Mouse (Mus musculus) liver, embryonic 16.5 days (tissue): ENCODE data around the gene Atf3. TPM values are rescaled to one million over a fixed set of nuclear protein-coding genes. Genes with fewer than 3 reads are reported as not detected.

Experiments
- ATAC-seq: fragments of 200-750 bp; cut with Nextera tagmentation; 2 replicates; pipeline ENCODE4 v1.8.0; 2017; ENCODE audit warnings: low read depth, mild to moderate bottlenecking, moderate number of reproducible peaks, moderate library complexity
- H3K27ac ChIP-seq: fragments of 300-500 bp; sonication (generic); 2 replicates; pipeline ENCODE4 v1.5.1; 2014; ENCODE audit warnings: mild to moderate bottlenecking, low read length
- H3K27me3 ChIP-seq: fragments of 300-500 bp; sonication (generic); 2 replicates; pipeline ENCODE4 v1.6.1; 2014; ENCODE audit warnings: low read depth, low read length, mixed read lengths; ENCODE audit not compliant: control insufficient read depth, insufficient read depth
- H3K36me3 ChIP-seq: fragments of 300-500 bp; sonication (generic); 2 replicates; pipeline ENCODE4 v1.6.1; 2014; ENCODE audit warnings: mild to moderate bottlenecking; ENCODE audit not compliant: control insufficient read depth, insufficient read depth
- H3K4me1 ChIP-seq: fragments of 300-500 bp; sonication (generic); 2 replicates; pipeline ENCODE4 v1.6.1; 2014; ENCODE audit warnings: low read depth, low read length, mixed read lengths; ENCODE audit not compliant: control insufficient read depth
- H3K4me2 ChIP-seq: fragments of 300-500 bp; sonication (generic); 2 replicates; pipeline ENCODE4 v1.6.1; 2014; ENCODE audit warnings: low read depth, low read length, mixed read lengths
- H3K4me3 ChIP-seq: fragments of 300-500 bp; sonication (generic); 2 replicates; pipeline ENCODE4 v1.5.1; 2014; ENCODE audit warnings: low read depth, mild to moderate bottlenecking, low read length
- H3K9ac ChIP-seq: fragments of 300-500 bp; sonication (generic); 2 replicates; pipeline ENCODE4 v1.6.1; 2014; ENCODE audit warnings: low read depth, low read length
- H3K9me3 ChIP-seq: fragments of 300-500 bp; sonication (generic); replicated peaks from 2 replicates; pipeline ENCODE4 v1.6.1; 2016; ENCODE audit warnings: low read length; ENCODE audit not compliant: control insufficient read depth
- WGBS: fragments of 180-500 bp; shearing (Covaris S2); extraction: QIAGEN DNeasy Blood & Tissue Kit; methylation state at CpG from one replicate; pipeline ENCODE4 v1.1.7; 2014; ENCODE audit not compliant: insufficient replicate concordance; 5-methylcytosine and 5-hydroxymethylcytosine counted together
- polyA plus RNA-seq: library from polyadenylated mRNA; unstranded; fragments of >200 nt; fragmentation: Nextera tagmentation; extraction: Ambion mirVana; gene quantifications from 2 replicates; pipeline ENCODE4 v1.2.1, GENCODE M21; 2015

Atf3 gene
- polyA plus RNA-seq, 1 experiment from 2014 or later: 1.9 TPM

DNA sequence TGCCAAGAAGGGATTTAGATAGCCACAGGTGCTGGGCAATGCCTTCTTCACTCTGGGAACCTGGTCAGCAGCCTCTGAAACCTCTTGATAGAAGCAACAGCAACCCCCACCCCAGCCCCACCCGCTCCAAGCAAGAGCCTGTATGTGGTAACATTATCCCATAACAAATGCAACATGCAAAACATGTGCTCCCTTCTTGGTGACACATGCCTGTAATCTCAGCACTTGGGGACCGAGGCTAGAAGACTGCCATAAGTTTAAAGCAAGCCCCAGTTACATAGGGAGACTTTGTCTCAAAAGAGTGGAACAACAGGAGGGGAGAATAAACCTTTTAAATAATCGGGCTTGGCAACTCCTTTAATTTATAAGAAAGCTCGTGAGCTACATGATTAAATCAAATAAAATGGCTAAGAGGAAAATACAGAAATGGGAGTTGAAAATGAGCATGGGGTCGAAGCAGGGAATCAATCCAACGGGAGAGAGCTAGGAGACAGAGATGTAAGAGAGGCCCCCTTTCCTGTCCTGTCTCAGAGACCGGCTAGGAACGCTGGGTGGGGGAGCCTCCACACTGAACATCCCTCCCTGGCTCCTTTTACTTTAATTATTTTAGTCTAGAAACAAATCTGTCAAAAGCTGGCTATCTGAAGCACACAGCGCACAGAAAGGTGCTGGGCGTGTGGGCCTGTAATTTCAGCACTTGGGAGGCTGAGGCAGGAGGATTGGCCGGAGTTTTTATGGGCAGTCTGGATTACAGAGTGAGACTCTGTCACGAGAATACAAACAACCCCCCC lies 36.2 kb downstream of the Atf3 start:
- Histone ChIP-seq H3K27ac (no peak overlapping the region), H3K4me1 (peaks cover 19% of the 10 kb centered on the region), H3K36me3 (no peaks in the 10 kb centered on the region), H3K4me2 (peak overlapping the region; percentile 82), H3K27me3 (peaks cover 72% of the 10 kb centered on the region), H3K9ac (peak overlapping the region; percentile 17; the same call in 1 of the 2 replicates), H3K4me3 (peak overlapping the region; percentile 61; the same call in 1 of the 2 replicates), H3K9me3 (no peaks in the 10 kb centered on the region)
- WGBS: 27% methylated on average over 12 of the region's 12 CpGs
- no peak for ATAC-seq

GRCm38 (mm10) chr1:191180397-191180796 lies 37.4 kb downstream of the Atf3 start:
- Histone ChIP-seq H3K9me3 (no peaks in the 10 kb centered on the region), H3K36me3 (no peaks in the 10 kb centered on the region), H3K4me2 (no peak overlapping the region), H3K4me3 (no peak overlapping the region), H3K27ac (no peak overlapping the region), H3K4me1 (peaks cover 15% of the 10 kb centered on the region), H3K9ac (no peak overlapping the region), H3K27me3 (peaks cover 60% of the 10 kb centered on the region)
- 31% methylated on average over 4 of the region's 4 CpGs for WGBS
- no peak for ATAC-seq

DNA sequence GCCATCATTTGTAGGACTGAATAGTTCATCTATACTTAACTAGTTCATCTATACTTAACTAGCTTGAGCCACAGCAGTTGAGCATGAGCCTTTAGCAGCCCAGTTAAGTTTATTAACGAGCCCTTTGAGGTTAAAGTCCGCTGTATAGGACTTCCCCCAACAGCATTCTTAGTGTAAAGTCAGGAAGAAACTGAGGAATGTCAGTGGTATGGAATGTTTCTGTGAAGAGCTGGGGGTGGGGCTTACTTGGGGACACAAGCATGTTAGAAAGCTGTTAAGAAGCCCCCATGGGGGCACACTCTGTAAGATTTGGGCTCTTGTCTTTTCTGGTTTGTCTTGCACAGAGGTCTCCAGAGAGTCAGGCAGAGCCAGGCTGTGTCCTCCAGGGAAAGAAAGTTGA lies 38.0 kb downstream of the Atf3 start:
- Histone ChIP-seq H3K4me1 (peaks cover 11% of the 10 kb centered on the region), H3K4me2 (no peak overlapping the region), H3K27me3 (peaks cover 54% of the 10 kb centered on the region), H3K4me3 (no peak overlapping the region), H3K9ac (no peak overlapping the region), H3K36me3 (no peaks in the 10 kb centered on the region), H3K27ac (no peak overlapping the region), H3K9me3 (no peaks in the 10 kb centered on the region)
- ATAC-seq: no peak
- WGBS: 19% methylated on average over 2 of the region's 2 CpGs

GRCm38 (mm10) chr1:191178511-191179188 lies 39.2 kb downstream of the Atf3 start:
- Histone ChIP-seq H3K36me3 (no peaks in the 10 kb centered on the region), H3K4me3 (no peak overlapping the region), H3K4me1 (peaks cover 6% of the 10 kb centered on the region), H3K27ac (no peak overlapping the region), H3K9ac (no peak overlapping the region), H3K4me2 (no peak overlapping the region), H3K27me3 (peaks cover 42% of the 10 kb centered on the region), H3K9me3 (no peaks in the 10 kb centered on the region)
- WGBS: 23% methylated on average over 15 of the region's 15 CpGs
- ATAC-seq: no peak

DNA sequence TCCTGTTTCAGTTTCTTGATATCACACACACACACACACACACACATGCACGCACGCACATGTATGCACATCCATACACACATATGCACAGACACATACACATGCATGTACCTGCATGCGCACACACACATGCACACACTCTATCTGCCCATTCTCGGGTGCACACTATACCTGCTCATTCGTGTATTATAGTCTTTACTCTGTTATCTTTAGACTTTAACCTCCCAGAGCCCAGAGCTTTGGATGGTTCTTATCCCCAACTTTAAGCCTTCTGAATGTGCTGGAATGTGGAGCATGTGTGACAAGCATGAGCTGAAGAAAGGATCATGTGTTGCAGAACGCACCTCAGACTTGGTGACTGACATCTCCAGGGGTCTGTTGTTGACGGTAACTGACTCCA lies 41.0 kb downstream of the Atf3 start:
- Histone ChIP-seq H3K27ac (no peak overlapping the region), H3K36me3 (no peaks in the 10 kb centered on the region), H3K4me2 (no peak overlapping the region), H3K9me3 (no peaks in the 10 kb centered on the region), H3K27me3 (peaks cover 25% of the 10 kb centered on the region), H3K9ac (no peak overlapping the region), H3K4me1 (peaks cover 3% of the 10 kb centered on the region), H3K4me3 (no peak overlapping the region)
- no peak for ATAC-seq
- WGBS: 62% methylated on average over 7 of the region's 7 CpGs

DNA sequence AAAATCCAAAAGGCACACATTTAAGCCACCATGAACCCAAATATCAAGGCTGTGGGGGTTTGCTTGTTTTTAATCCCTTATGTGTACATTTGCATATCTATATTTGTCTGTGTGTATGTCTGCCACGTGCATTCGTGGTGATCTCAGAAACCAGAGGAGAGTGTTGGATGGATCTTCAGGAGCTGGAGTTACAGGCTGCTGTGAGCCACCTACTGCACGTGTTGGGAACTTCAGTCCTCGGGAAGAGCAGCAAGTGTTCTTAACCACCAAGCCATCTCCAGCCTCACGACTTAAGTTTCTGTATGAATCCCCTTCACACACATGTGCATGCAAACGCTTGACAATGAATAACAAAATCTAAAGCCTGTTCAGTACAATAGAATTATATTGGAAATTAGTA lies 45.4 kb downstream of the Atf3 start:
- 8% methylated on average over 6 of the region's 6 CpGs for WGBS
- no peak overlapping the region for H3K4me3 ChIP-seq

DNA sequence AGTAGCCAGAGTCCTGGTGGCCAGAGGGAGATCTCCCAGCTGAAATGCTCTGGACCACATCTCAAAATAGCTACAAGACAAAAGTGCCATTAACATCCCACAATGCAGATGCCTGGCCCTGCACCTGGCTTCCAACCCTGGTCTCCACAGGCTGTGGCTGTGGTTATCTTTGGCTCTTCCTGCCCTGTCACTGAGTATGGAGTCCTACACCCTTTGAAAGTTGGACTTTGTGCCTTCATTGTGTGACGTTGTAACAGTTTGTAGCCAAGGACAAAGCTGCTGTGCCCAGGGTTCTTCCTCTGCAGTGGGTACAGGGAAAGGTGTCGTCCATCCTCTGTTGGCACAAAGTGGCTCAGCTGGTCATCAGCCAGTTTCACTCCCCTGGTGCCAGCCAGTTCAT lies 47.4 kb downstream of the Atf3 start:
- no peaks in the 10 kb centered on the region for H3K27me3 ChIP-seq
- H3K4me2 ChIP-seq: no peak overlapping the region
- H3K27ac ChIP-seq: no peak overlapping the region
- 50% methylated on average over 2 of the region's 2 CpGs for WGBS
- no peak overlapping the region for H3K9ac ChIP-seq
- no peak for ATAC-seq
- no peaks in the 10 kb centered on the region for H3K9me3 ChIP-seq
- H3K4me1 ChIP-seq: no peaks in the 10 kb centered on the region
- H3K4me3 ChIP-seq: no peak overlapping the region
- no peaks in the 10 kb centered on the region for H3K36me3 ChIP-seq

More for the DNA sequence above, 45.4 kb downstream of the Atf3 start:
- Histone ChIP-seq H3K9ac (no peak overlapping the region), H3K27ac (no peak overlapping the region), H3K4me2 (no peak overlapping the region), H3K36me3 (no peaks in the 10 kb centered on the region), H3K27me3 (no peaks in the 10 kb centered on the region), H3K9me3 (no peaks in the 10 kb centered on the region), H3K4me1 (no peaks in the 10 kb centered on the region)
- ATAC-seq: no peak

- 57% methylated on average over 4 of the region's 4 CpGs for WGBS
Observed at GRCm38 (mm10) chr1:191166189-191166588, 51.6 kb downstream of the Atf3 start.

GRCm38 (mm10) chr1:191164717-191165116 lies 53.1 kb downstream of the Atf3 start, which contains the start of gene Fam71a:
Gene Fam71a, minus strand, starts transcription at chr1:191164817.
- H3K27me3 ChIP-seq: no peaks in the 10 kb centered on the region
- H3K9ac ChIP-seq: no peak within 1 kb of the TSS
- no peak within 1 kb of the TSS for H3K4me3 ChIP-seq
- no peak for ATAC-seq
- H3K4me1 ChIP-seq: no peaks in the 10 kb centered on the region
- H3K4me2 ChIP-seq: no peak within 1 kb of the TSS
- 54% methylated on average over 3 of the region's 3 CpGs for WGBS
- no peak within 1 kb of the TSS for H3K27ac ChIP-seq
- H3K9me3 ChIP-seq: no peaks in the 10 kb centered on the region
- H3K36me3 ChIP-seq: no peaks in the 10 kb centered on the region

More at GRCm38 (mm10) chr1:191166189-191166588, 51.6 kb downstream of the Atf3 start:
- H3K9me3 ChIP-seq: no peaks in the 10 kb centered on the region
- no peak overlapping the region for H3K4me2 ChIP-seq
- ATAC-seq: no peak
- H3K4me1 ChIP-seq: no peaks in the 10 kb centered on the region
- no peak overlapping the region for H3K27ac ChIP-seq
- H3K4me3 ChIP-seq: no peak overlapping the region
- H3K36me3 ChIP-seq: no peaks in the 10 kb centered on the region
- H3K9ac ChIP-seq: no peak overlapping the region
- H3K27me3 ChIP-seq: no peaks in the 10 kb centered on the region
